Mouse (Mus musculus) CD4-positive, CD25-positive, alpha-beta regulatory T cell, adult 9 weeks (primary cell): ENCODE data around the gene Ces2h. TPM values are rescaled to one million over a fixed set of nuclear protein-coding genes. Genes with fewer than 3 reads are reported as not detected.

Source experiments
- polyA plus RNA-seq: library from polyadenylated mRNA; unstranded; fragments of 100-300 nt; shearing (Covaris generic); gene quantifications from one replicate; pipeline ENCODE4 v1.2.1, GENCODE M21; 2017

Ces2h gene
- not detected for polyA plus RNA-seq

GRCm38 (mm10) chr8:105000586-105000985, at the start of gene Ces2h:
Gene Ces2h, plus strand, starts transcription at chr8:105000853.

GRCm38 (mm10) chr8:104961537-104961961, 39.1 kb upstream of the Ces2h start, which contains the start of gene Ces2g:
Gene Ces2g, plus strand, starts transcription at chr8:104961718.

GRCm38 (mm10) chr8:105048371-105048854, 47.8 kb downstream of the Ces2h start, which contains the start of gene Ces3a:
Gene Ces3a, plus strand, starts transcription at chr8:105048601.

Other genes starting within 250 kb of the Ces2h start
- gene Ces2b, start 169.3 kb upstream of the Ces2h start, polyA plus RNA-seq = not detected
- gene Ces2c, start 153.8 kb upstream of the Ces2h start, polyA plus RNA-seq = 26.2 TPM
- gene Ces2e, start 74.6 kb upstream of the Ces2h start, polyA plus RNA-seq = not detected
- gene Ces2f, start 53.5 kb upstream of the Ces2h start, polyA plus RNA-seq = not detected
- gene Ces2g, start 39.1 kb upstream of the Ces2h start, polyA plus RNA-seq = 0.10 TPM
- gene Ces3a, start 47.7 kb downstream of the Ces2h start, polyA plus RNA-seq = not detected
- not detected for gene Ces3b, start 82.9 kb downstream of the Ces2h start, polyA plus RNA-seq
- gene Ces4a, start 130.9 kb downstream of the Ces2h start, polyA plus RNA-seq = not detected
- gene Cbfb, start 169.8 kb downstream of the Ces2h start, polyA plus RNA-seq = 22.2 TPM
- gene D230025D16Rik, start 224.3 kb downstream of the Ces2h start, polyA plus RNA-seq = 24.4 TPM